Comparison of ENCODE assay signal across 10 mouse cellular contexts in the genomic region with DNA sequence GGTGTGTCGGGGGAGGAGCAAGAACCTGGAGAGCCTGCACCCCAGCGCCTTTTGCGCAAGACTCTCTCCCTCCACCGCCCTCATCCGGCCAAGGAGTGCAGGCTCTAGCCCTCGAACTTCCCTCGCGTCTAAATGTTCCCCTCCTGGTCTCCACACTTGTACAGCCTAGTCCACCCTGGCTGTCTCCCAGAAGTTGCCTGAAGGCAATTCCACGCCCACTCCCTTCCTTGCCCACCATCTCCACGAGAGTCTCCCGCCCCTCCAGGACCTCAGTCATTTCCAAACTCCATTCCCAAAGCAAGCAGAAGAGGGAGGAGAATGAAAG. TPM values are rescaled to one million over a fixed set of nuclear protein-coding genes. Genes with fewer than 3 reads are reported as not detected.
A peak's percentile ranks its signal among the peaks of the same experiment; 100 is the strongest.
DNase-seq lines count a peak whose midpoint lies in the region; ATAC-seq and TF ChIP-seq lines count a peak whose summit lies in the region.
"Had no signal": no experiment of that assay in that cellular context is flagged by ENCODE, and none has a peak within 500 bp of the region (broad histone marks: within the 10 kb centered on the region; RNA-seq: fewer than 3 reads in every experiment).

No protein-coding gene starts in this region.

- no peak for TF ChIP-seq CTCF in heart, adult 2 months (IDR thresholded peaks at IDR 0.05)

- H3K9ac ChIP-seq in midbrain, embryonic 15.5 days = no peak overlapping the region
- no peak overlapping the region for H3K9ac ChIP-seq in intestine, embryonic 16.5 days (ENCODE audit: low read depth, low read length)
- no peak overlapping the region for H3K9ac ChIP-seq in heart, adult 2 months (ENCODE audit: low read depth, low read length)

- no peaks in the 10 kb centered on the region for H3K79me2 ChIP-seq in heart, adult 2 months (replicated peaks; ENCODE audit: control insufficient read depth, insufficient read depth, low read length)

- H3K36me3 ChIP-seq in midbrain, embryonic 10.5 days = no peaks in the 10 kb centered on the region
- no peaks in the 10 kb centered on the region for H3K36me3 ChIP-seq in midbrain, embryonic 15.5 days (replicated peaks)
- no peaks in the 10 kb centered on the region for H3K36me3 ChIP-seq in intestine, embryonic 16.5 days (ENCODE audit: control insufficient read depth, insufficient read depth, low read length)
- H3K36me3 ChIP-seq in heart, adult 2 months (ENCODE audit: control insufficient read depth, insufficient read depth, low read length) = no peaks in the 10 kb centered on the region

- TF ChIP-seq EP300 in heart, adult 2 months (IDR thresholded peaks at IDR 0.05; ENCODE audit: insufficient read depth, low read depth, low read length) = no peak

- H3K27ac ChIP-seq in midbrain, embryonic 10.5 days (replicated peaks) = no peak overlapping the region
- no peak overlapping the region for H3K27ac ChIP-seq in midbrain, embryonic 15.5 days
- no peak overlapping the region for H3K27ac ChIP-seq in intestine, embryonic 16.5 days (ENCODE audit: low read length)
- H3K27ac ChIP-seq in heart, adult 2 months = no peak overlapping the region

- H3K4me2 ChIP-seq in midbrain, embryonic 15.5 days = no peak overlapping the region
- no peak overlapping the region for H3K4me2 ChIP-seq in intestine, embryonic 16.5 days (ENCODE audit: low read depth, low read length)
- H3K4me2 ChIP-seq: liver, embryonic 11.5 days had no signal

- intact Hi-C loops in heart, adult 2 months (cut with DNase I) = no loop called here

- H3K4me3 ChIP-seq in midbrain, embryonic 10.5 days = peak overlapping the region; percentile 14; the same call in 1 of the 2 replicates
- H3K4me3 ChIP-seq in midbrain, embryonic 15.5 days = no peak overlapping the region
- H3K4me3 ChIP-seq in intestine, embryonic 16.5 days (ENCODE audit: low read length) = no peak overlapping the region
- H3K4me3 ChIP-seq in heart, adult 2 months = no peak overlapping the region

- peak; percentile 58 for DNase-seq in midbrain, embryonic 10.5 days (ENCODE audit: low spot score)
- DNase-seq in embryo, embryonic 9.5 days (ENCODE audit: extremely low spot score) = peak; percentile 47
- DNase-seq in heart, adult 18-20 months = no peak
- DNase-seq in adrenal gland, postnatal 10 days = no peak
- DNase-seq in heart, adult 2 months = no peak
- DNase-seq: gastrocnemius, postnatal 36 days; kidney, postnatal 14 days had no signal

- ATAC-seq in midbrain, embryonic 15.5 days (replicated peaks) = no peak
- peak; percentile 14; the same call in 1 of the 2 replicates for ATAC-seq in intestine, embryonic 16.5 days

- no peaks in the 10 kb centered on the region for H3K9me3 ChIP-seq in midbrain, embryonic 10.5 days (replicated peaks)
- H3K9me3 ChIP-seq in midbrain, embryonic 15.5 days = no peaks in the 10 kb centered on the region
- H3K9me3 ChIP-seq in intestine, embryonic 16.5 days (ENCODE audit: control insufficient read depth, low read length) = no peaks in the 10 kb centered on the region

- under 1% methylated on average over 11 of the region's 11 CpGs for WGBS in midbrain, embryonic 10.5 days
- WGBS in midbrain, embryonic 15.5 days = 1% methylated on average over 11 of the region's 11 CpGs
- under 1% methylated on average over 11 of the region's 11 CpGs for WGBS in intestine, embryonic 16.5 days
- WGBS in heart, adult 2 months = 3% methylated on average over 11 of the region's 11 CpGs

- H3K27me3 ChIP-seq in midbrain, embryonic 10.5 days (ENCODE audit: low read depth, poor library complexity, severe bottlenecking) = peaks cover 100% of the 10 kb centered on the region
- peaks cover 92% of the 10 kb centered on the region for H3K27me3 ChIP-seq in midbrain, embryonic 15.5 days (replicated peaks)
- H3K27me3 ChIP-seq in intestine, embryonic 16.5 days (replicated peaks; ENCODE audit: control insufficient read depth, insufficient read depth, low read length) = peaks cover 91% of the 10 kb centered on the region
- H3K27me3 ChIP-seq in heart, adult 2 months (ENCODE audit: control insufficient read depth, insufficient read depth, low read length) = peaks cover 34% of the 10 kb centered on the region

- TF ChIP-seq POLR2A in heart, adult 2 months (IDR thresholded peaks at IDR 0.05; ENCODE audit: insufficient read depth, low read depth, low read length) = no peak

- peaks cover 60% of the 10 kb centered on the region for H3K4me1 ChIP-seq in midbrain, embryonic 10.5 days
- H3K4me1 ChIP-seq in midbrain, embryonic 15.5 days = peaks cover 4% of the 10 kb centered on the region; the same call in 1 of the 2 replicates
- H3K4me1 ChIP-seq in intestine, embryonic 16.5 days (ENCODE audit: control insufficient read depth, insufficient read depth, low read length) = peaks cover 3% of the 10 kb centered on the region; the same call in 1 of the 2 replicates
- H3K4me1 ChIP-seq in heart, adult 2 months (ENCODE audit: control insufficient read depth, insufficient read depth, low read length) = no peaks in the 10 kb centered on the region

RNA-seq across cellular contexts. Expression of gene Pax6, which starts 1.1 kb away (rescaled TPM):
- 39.0 and 40.1 TPM in 2 replicates for polyA plus RNA-seq in midbrain, embryonic 10.5 days (2016; fragmentation: Nextera tagmentation; extraction: Ambion mirVana)
- polyA plus RNA-seq in midbrain, embryonic 15.5 days (2015; fragmentation: Nextera tagmentation; extraction: Ambion mirVana) = 22.5 and 23.3 TPM in 2 replicates
- polyA plus RNA-seq in intestine, embryonic 16.5 days (2015; fragmentation: Nextera tagmentation; extraction: Ambion mirVana) = 1.2 and 1.8 TPM in 2 replicates
- not detected for total RNA-seq in heart, adult 18-20 months (2021)
- total RNA-seq in adrenal gland, postnatal 10 days (2021) = under 1 TPM in 1 of 2 experiments, not detected in 1; 0.36 TPM
- not detected for total RNA-seq in heart, adult 2 months (2021)
- polyA plus RNA-seq in heart, adult 2 months (2012; rRNA removed) = not detected in 2 replicates
- total RNA-seq: gastrocnemius, postnatal 36 days had no signal

Comparison
In these comparisons a context has a peak if more than half of its experiments do, and no peak if none do; other contexts are left out.
1. DNase-seq: peak in midbrain, embryonic 10.5 days (single experiment) and embryo, embryonic 9.5 days (single experiment); none in heart, adult 18-20 months (0 of 2), adrenal gland, postnatal 10 days (single experiment) and heart, adult 2 months (0 of 2).